Mouse (Mus musculus) left cerebral cortex, postnatal 36 days (tissue): ENCODE data around the gene Mlec. TPM values are rescaled to one million over a fixed set of nuclear protein-coding genes. Genes with fewer than 3 reads are reported as not detected.
"Not testable (repeated sequence)": the region's sequence is repeated elsewhere in the genome, so short reads cannot be mapped to it uniquely, and the experiment has no call there.

Experiments
- DNase-seq, 2 experiments: peaks; one replicate each; pipeline ENCODE4 v3.0.0; 2021 to 2022; ENCODE audit warnings: low spot score in 2 of 2, mixed read lengths in 1 of 2
- intact Hi-C: fragments of 180-260 bp; cut with DNase I; formaldehyde crosslinking; loops from one replicate; pipeline ENCODE4 v1.15.1; 2025
- total RNA-seq, 2 experiments: library from RNA; stranded (reverse); gene quantifications; 2 replicates each; pipeline ENCODE4 v1.2.3; 2021

Gene Mlec
- total RNA-seq, 2 experiments from 2014 or later: 68.2 to 91.7 TPM

DNA sequence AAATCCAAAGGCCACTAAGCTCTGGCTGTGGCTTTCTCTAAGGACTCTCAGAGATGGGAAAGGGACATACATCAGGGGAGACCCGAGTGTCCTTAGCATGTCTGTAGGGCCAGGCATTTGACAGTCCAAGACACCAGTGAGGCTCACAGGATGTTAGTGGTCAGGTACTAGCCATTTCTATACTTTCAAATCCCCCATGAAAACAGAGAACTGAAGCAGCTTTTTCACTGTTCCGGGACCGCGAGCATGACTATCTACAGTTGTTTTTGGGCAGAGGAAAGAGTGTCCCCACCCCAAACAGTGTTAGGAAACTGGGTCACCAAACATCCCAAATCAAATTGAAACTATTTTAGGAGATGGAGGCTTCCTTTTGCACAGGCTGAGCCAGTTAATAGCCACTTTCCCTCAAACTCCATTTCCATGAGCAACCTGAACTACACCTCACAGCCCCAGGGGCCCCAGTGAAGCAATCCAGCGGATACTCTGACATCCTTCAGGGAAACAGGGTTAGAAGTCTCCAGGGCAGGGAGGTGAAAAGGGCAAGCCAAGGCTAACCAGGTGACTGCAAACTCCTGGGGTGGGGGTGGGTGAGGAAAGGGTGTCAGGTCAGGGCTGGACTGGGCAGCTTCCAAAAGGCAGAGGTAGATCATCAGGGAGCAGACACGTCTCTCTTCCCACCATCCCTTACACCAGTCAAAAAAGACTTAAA lies 24.5 kb downstream of the Mlec start:
- no peak for DNase-seq
- intact Hi-C loops: no loop called here

DNA sequence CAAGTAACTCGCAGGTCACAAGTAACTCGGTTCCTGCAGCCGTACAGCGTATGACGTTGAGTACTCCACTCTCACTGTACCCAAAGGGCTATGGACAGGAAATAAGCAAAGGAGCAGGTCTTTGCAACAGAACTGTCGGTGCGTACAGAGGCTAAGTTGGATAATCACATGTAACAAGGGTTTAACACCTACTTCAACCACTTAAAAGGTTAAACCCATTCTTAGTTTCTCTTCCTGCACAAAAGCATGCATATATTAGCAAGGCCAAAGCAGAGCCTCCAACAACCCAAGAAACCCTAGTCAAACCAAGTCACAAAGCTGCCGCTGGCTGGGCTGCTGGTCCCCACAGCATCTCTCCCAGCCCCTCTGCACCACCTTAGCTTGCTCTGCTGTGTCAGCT lies 25.5 kb downstream of the Mlec start:
- DNase-seq: no peak
- intact Hi-C loops: no loop called here

DNA sequence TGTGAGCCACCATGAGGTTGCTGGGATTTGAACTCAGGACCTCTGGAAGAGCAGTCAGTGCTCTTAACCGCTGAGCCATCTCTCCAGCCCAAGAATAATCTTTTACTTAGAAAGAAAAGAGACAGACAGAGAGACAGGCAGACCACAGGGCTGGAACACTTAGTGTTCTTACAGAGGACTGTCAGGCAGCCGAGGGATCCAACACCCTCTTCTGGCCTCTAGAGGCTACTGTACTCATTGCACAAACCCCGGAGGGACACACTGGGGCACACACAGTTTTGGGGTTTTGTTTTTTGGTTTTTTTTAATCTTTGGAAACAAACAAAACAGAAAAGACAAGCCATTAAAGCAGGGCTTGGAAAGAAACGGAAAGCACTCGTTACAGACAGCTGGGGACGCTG lies 28.7 kb downstream of the Mlec start:
- intact Hi-C loops: no loop called here
- DNase-seq: no peak

DNA sequence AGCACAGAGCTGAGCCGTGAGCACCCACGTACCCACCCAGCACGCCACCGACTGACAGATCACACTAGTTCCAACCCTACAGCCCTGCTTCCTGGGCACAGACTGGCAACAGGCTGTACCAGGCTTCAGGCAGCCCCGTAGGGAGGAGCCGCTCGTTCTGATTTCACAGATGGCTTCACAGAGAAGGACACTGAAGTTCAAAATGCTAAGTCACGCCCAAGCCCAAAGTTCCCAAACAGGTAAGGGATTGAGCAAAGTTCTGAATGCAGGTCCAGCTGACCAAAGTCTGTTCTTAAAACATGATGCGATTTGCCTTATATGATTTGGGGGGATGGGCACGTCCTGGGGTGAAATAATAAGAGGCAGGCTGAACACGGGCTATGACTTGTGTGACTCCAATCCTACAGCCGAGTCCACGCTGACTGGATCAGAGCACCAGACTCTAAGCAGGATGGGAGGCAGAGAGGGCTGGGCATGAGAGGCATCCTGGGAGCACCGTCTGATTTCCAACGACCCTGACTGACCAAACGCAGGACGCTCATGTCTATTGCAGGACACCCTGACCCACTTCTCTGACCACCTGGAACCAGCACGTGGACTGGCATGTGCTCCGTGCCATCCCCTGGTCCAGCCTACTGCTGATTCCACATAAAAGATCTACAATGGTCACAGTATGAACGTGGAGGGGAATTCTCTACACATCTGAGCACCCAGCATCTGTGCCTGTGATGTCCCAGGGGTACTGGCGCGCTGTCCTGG lies 30.4 kb downstream of the Mlec start:
- no peak for DNase-seq
- intact Hi-C loops: no loop called here

DNA sequence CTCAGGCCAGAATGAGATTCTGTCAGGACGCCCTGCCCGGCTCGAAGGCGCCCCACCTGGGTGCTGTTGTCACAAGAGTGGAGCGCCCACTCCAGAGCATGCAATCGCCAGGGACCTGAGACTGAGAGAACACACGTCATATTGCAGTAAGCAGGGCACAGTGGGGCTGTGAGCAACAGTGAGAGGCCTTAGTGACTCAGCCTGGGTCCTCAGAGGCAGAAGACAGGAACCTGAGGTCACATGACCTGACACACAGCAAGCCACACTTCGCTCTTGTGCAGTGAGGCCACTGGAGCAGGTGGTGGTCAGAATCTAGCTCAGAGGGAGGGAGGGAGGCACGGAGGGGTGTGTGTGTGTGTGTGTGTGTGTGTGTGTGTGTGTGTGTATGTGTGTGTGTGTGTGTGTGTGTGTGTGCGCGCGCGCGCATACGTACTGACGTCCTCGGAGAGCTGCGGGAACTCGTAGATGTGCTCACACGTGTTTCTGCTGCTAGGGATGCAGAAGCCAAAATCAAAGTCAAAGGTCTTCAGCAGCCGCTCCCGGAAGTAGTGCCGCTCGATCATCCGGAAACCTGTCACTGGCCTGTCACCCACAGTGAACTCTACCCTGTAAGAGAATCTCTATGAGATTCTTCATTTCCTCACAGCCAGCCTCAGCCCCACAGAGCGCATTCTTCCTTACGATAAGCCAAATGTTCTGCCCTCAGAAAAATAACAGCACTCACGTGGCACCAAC lies 31.2 kb downstream of the Mlec start:
- DNase-seq: no peak
- intact Hi-C loops: no loop called here

DNA sequence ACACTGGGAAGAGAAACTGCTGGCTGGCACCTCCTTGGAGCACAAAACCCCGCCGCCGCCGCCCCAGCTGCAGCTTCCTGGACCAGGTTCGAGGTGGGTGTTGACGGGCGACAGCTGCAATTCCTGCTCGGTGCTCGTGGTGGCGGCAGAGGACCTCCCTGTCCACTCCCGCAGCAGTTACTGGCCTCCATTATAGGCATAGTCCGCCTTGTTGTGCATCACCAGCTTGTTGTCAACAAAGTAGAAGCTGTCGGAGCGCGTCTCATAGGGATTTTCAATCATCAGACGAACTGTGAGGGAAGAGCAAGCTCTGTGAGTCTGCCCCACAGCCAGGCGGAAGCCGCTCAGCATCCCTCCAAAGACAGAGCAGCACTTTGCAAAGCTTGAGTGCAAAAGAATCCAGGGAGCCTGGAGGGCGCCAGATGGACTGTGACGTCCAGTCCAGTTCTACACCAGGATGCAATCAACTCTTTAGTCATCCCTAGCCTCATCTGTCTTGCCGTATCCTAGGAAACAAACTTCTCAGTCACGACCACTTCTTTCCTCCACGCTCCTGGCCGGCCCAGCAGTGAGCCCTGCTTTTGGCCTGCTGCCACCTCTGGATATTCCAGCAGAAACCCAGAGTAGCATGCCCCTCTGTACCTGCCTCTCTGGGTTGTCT lies 32.6 kb downstream of the Mlec start:
- intact Hi-C loops: loop anchor here (2.0 kb wide), 3 partner anchors 33 to 109 kb away; partner anchors contain the start of genes Mlec and Pop5
- DNase-seq: peak; percentile 89 to 91

DNA sequence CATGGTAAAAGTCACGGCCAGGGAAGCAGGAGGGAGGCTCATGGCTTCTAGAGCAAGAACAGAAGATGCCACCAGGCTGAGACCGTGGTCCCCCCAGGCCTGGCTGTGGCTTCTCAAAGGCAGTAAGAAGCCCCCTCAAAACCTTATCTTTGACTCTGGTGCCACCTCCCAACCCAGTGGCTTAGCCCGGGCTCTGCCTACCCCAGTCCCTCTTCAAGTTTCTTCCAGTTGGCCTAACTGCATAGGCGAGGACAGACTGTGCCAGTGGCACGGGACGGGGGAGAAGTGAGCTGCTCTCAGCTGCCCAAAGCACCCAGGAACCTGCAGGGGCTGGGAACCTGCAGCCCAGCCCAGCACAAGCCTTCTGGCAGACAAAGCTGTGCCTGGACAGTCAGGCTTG lies 33.3 kb downstream of the Mlec start:
- DNase-seq: no peak
- intact Hi-C loops: loop anchor here (2.0 kb wide), 3 partner anchors 34 to 110 kb away; partner anchors contain the start of genes Mlec and Pop5

DNA sequence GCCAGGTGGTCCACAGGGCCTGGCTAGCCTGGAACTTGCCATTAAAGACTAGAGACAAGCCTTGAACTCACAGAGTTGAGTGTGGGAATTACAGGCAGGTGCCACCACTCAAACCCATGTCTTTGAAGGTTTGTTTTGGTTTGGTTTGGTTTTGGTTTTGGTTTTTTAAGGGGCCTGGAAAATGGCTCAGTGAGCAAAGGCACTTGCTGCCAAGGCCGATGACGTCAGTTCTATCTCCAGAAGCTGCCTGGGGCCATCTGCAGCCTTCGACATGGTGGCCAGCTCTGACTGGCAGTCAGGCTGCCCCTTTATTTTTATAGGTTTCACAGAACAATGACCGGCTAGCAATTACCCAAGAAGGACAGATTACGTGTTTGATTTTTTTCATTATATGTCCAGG lies 37.0 kb downstream of the Mlec start:
- DNase-seq: no peak
- intact Hi-C loops: no loop called here

DNA sequence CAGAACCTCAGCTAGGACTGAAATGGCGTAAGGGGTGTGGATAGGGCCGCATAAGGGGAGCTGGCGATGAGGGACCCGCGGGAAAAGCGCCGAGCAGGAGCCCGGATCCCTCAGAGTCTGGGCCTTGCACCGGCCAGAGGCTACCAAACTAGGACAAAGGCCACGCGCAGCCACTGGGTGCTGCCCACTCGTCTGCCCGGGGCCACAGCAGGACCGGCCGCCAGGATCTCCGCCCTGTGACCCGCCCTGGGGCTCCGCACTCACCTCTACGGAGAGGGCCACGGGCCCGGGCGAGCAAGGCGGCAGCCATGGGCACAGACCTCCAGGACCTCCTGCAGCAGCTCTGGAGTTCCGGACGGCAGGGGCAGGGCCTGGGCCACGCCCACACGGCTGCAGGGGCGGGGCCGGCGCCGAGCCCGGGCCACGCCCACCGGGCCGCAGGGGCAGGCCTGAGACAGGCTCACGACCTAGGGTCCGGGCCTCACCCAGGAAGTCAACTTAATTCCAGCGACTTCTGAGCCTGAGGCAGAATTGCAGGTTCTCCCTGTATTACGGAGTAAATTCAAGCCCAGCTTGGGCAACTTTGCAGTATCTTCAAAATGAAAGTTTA lies 38.9 kb downstream of the Mlec start, which contains the start of gene Acads:
TSS of gene Acads (minus strand) at position 386 of the 610 bp plus-strand sequence.
- intact Hi-C loops: no loop called here
- DNase-seq: peak; percentile 61 to 66

DNA sequence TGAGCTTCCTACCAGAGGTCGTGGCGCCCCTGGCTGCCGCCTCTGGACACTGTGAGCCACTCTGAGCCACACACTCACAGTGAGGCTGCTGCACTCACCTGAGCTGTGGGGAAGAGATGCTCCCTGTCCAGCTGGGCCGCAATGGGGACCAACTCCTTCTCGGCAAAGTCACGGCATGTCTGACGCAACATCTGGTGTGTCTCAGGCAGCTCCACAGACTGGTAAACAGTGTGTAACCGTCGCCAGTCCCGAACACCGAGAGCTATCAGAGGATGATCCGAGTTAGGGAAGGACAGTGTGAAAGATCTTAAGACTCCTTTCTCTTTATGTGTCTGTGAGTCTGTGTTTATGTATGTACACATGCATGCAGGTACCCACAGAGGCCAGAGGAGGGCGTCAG lies 40.5 kb downstream of the Mlec start:
- intact Hi-C loops: no loop called here
- DNase-seq: no peak

DNA sequence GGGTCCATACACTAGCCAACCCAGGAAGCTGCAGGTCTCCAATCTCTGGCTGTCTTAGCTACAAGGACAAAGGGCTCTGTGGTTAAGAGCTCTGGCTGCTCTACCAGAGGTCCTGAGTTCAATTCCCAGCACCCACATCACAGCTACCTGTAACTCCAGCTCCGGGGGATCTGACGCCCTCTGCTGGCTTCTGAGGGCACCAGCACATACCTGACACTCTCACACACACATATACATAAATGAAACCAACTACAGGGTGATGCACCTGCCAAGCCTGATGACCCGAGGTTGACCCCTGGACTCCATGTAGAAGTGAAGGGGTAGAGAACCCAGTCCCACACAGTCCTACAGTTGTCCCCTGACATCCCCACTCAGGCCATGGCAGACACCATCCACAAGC lies 41.6 kb downstream of the Mlec start:
- intact Hi-C loops: no loop called here
- no peak for DNase-seq

DNA sequence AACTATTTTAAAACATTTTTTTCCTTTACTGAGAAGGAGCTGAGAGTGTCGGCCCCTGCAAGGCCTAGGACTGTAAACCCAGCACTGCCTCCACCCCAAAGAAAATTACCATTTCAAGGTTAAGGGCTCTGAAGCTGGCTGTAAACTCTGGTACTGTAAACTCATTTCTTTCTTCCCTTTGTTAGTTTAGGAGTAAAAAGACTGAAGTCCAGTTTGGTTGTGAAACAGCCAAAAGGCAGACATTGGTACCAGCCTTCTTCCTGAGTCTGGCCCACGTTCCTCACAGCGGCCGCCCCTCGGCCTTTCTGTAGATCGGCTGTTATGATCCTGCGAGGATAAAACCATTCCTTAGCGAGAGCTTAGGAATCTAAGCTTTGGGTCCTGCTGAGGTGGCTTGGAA lies 43.5 kb downstream of the Mlec start:
- no peak for DNase-seq
- intact Hi-C loops: no loop called here

DNA sequence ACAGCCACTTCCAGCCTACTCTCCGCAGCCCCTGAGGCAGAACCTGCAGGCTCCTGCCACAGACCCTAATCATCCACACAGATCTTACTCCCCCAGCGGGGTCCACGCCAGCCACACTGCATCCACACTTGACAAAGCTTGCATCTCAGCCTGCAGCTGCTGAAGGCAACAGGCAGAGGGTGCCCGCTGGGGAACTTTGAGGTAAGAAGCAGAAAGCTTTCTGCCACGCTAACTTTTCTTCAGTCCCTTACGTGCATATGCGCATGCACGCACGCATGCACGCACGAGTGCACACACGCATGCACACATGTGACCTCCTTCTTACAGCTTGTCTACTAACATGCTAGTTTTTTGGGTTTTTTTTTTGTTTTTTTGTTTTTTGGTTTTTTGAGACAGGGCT lies 44.7 kb downstream of the Mlec start:
- intact Hi-C loops: no loop called here
- DNase-seq: no peak

DNA sequence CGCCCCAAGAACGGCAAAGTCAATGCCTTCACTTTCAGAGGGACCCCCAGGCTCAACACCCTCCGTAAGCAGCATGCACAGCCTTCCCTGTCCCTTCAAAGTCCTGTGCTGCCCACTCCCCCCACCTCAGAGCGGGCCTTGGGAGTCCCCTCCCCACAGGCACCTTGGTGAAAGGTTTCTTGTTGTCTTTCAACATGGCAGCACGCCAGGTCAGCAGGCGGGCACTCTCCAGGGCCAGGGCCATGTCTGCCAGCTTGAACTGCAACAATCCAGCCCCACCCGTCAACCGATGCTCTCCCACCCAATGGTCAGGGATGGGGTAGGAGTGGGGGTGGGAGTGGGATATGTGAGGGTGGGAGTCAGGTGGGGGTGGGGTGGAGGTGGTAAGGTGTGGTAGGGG lies 46.8 kb downstream of the Mlec start:
- DNase-seq: no peak
- intact Hi-C loops: no loop called here

DNA sequence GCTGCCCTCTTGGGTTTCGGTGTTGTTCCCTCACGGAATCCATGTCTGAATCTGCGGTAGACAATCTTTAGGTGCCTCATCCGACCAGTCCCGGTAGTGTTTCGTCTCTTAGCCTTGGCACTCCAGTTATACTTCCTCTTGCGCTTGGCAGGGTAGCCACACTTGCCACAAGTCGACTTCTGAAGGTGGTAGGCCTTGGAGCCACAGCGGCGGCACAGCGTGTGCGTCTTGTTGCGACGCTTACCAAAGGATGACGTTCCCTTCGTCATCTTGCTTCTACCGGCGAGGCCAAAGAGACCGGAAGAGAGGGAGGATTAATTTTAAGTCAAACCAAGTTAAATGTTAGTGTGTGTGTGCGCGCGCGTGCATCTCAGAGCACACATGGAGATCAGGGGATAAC lies 54.7 kb downstream of the Mlec start:
- DNase-seq: not testable (repeated sequence)
- intact Hi-C loops: loop anchor here (10.0 kb wide), 1 partner anchor 118 kb away; no protein-coding TSS in a partner anchor

DNA sequence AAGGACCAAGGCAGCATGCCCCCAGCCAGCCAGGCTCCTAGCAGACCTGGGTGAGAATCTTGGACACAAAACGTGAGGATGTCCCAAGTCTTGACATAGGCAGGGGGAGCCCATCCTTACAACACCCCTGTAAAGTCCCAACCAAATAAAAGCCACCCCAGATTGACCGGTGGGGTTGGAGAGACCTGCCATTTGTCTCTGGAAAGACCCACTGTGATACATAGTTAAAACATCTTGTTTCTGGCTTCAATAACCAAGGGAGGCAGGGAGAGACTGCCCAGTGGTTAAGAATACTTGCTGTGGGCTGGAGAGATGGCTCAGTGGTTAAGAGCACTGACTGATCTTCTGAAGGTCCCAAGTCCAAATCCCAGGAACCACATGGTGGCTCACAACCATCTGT lies 55.7 kb downstream of the Mlec start:
- intact Hi-C loops: loop anchor here (10.0 kb wide), 1 partner anchor 117 kb away; no protein-coding TSS in a partner anchor
- no peak for DNase-seq

DNA sequence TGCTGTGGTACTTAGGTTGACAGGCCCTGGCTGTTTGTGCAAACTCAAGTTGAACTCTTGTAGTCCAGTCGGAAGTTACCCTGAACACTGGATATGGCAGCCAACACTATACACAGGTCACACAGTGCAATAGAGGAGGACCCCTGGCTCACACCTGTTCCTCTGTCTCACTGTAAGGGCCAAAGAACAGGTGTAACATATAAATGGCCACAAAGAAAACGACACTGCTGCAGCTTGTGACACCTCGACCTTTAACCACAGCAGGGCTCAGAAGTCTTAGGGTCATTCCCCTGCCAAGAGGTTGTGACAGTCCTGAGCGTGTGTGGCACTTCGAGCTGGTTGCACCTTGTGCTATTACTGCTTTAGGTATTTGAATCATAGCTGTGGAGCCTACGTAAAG lies 57.5 kb downstream of the Mlec start:
- intact Hi-C loops: loop anchor here (10.0 kb wide), 1 partner anchor 116 kb away; no protein-coding TSS in a partner anchor

DNA sequence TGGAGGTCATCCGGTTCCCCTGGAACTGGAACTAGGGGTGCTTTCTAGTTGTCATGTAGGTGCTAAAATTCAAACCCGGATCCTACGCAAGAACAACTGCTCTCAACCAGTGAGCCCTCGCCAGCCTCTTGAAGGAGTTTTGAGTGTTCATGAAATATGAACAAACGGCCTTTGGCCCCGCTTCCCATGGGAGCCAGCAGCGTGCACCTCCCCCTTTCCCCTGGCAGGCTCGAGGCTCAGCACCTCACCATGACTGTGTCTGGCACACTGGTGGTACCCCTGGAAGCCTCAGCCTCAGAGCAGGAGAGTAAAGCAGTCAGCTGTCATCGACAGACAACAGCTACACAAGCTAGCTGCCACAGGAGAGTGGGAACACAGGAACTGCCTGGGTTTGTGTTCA lies 58.0 kb downstream of the Mlec start:
- intact Hi-C loops: loop anchor here (10.0 kb wide), 1 partner anchor 115 kb away; no protein-coding TSS in a partner anchor
- DNase-seq: no peak

More for the DNA sequence above, 57.5 kb downstream of the Mlec start:
- DNase-seq: no peak

DNA sequence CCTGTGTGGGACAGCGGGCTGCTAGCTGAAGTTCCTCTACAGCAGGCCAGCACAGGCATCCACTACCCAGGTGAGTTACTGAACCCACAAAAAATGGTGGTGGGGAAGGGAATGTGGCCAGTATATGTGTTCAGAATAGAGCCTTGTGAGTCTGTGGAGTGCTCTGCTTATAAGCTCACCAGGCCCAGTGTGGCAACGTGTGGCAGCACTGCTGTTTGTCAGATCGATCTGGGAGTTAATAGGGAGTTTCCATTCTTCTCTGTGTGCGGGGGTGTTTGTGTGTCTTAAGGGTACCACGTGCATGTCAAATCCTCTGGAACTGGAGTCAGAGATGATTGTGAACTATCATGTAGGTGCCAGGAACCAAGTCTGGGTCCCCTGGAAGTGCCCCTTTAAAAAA lies 58.4 kb downstream of the Mlec start:
- intact Hi-C loops: no loop called here

More for the DNA sequence above, 58.4 kb downstream of the Mlec start:
- DNase-seq: no peak
